Mouse (Mus musculus) cortical plate, adult 2 months (tissue): ENCODE results near the gene Moxd1.

ENCODE experiments used
- CTCF ChIP-seq: fragments of 200-500 bp; IDR thresholded peaks from 2 replicates; pipeline ENCODE4 v1.5.1; 2011; ENCODE audit warnings: mild to moderate bottlenecking, control low read depth, low read length; ENCODE audit not compliant: insufficient read depth; ENCODE audit errors: extremely low read depth
- POLR2A ChIP-seq: fragments of 200-500 bp; IDR thresholded peaks from 2 replicates; pipeline ENCODE4 v1.6.1; 2011; ENCODE audit warnings: mild to moderate bottlenecking, low read length, control low read depth; ENCODE audit not compliant: insufficient read depth; ENCODE audit errors: extremely low read depth

GRCm38 (mm10) chr10:24200099-24200498, 23.2 kb upstream of the Moxd1 start:
- TF ChIP-seq POLR2A (no peak), CTCF (no peak)
